Mouse (Mus musculus) v-Abl transformed pro-B cells (cell line): ENCODE measurements around the gene Snx14.

Experiments used
- in situ Hi-C, 2 experiments: fragments of 400-800 bp; cut with MboI; formaldehyde crosslinking; loops; one replicate each; pipeline ENCODE4 v1.15.1; 2025; ENCODE audit not compliant: unreplicated experiment in 2 of 2

Snx14 gene

GRCm38 (mm10) chr9:88352741-88353140, 86.0 kb downstream of the Snx14 start:
- in situ Hi-C loops, result no loop called here

GRCm38 (mm10) chr9:88351163-88351562, 87.6 kb downstream of the Snx14 start:
- in situ Hi-C loops, result no loop called here

DNA sequence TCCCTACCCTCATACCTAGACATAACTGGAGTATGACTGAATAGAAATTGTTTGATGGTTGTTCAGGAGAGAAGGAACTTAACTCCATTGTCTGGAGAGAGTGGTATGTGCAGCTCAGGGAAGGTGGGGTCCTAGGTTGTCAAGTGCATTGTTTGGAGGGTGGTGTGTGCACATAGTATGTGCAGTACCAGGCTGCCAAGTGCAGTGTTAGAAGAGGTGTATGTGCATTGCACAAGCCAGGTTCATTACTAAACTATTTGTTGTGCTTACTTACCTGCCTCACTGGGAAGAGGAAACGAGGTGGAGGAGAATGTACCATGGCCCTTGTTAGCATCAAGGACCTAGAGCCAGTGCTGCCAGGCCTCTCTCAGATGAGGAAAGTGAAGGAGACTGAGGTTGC, 88.4 kb downstream of the Snx14 start:
- in situ Hi-C loops, result no loop called here

DNA sequence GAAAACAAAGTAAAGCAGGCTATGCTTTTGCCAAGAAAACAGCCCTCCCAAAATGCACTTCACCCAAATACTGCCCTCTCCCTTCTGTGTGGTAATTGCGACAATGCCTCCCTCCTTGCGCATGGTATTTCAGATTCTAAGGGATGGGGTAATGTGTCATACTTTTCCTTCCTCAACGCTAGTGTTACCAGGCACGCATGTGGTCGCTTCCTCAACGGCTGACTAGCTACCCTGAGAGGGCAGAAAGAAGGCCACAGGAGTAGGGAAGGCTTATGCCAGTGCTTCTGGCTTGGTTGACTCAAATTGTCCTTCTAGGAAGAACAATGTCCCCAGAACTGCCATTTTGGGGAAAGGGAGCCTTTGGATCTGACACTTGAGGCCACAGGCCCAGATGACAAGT, 90.1 kb downstream of the Snx14 start:
- in situ Hi-C loops, result no loop called here

GRCm38 (mm10) chr9:88346857-88347256, 91.9 kb downstream of the Snx14 start:
- in situ Hi-C loops, result no loop called here

- in situ Hi-C loops, result no loop called here
These were observed 94.3 kb downstream of the Snx14 start for GRCm38 (mm10) chr9:88344424-88344823.

DNA sequence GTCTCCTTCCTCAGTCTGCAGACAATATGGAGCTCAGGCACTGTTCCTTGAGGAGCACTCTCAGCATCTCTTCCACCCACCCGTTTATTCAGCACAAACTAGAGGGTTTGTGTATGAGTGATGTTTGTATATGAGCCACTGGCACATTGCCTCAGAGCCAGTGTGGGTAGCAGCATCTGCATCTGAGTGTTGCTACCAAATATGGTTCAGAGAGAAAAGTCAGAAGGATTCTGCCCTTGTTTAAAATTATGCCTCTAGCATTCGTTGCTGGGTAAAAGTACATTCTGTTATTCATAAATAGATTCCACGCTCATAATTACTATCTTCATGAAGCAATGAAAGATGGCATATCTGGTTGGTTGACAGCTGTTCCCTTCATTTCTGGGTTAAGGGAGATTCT, 96.1 kb downstream of the Snx14 start:
- in situ Hi-C loops, result no loop called here

GRCm38 (mm10) chr9:88342241-88342640, 96.5 kb downstream of the Snx14 start:
- in situ Hi-C loops, result no loop called here

- in situ Hi-C loops, result no loop called here
These were observed 97.9 kb downstream of the Snx14 start for GRCm38 (mm10) chr9:88340819-88341218.

GRCm38 (mm10) chr9:88335839-88336238, 102.9 kb downstream of the Snx14 start:
- in situ Hi-C loops, result no loop called here

GRCm38 (mm10) chr9:88332447-88332846, 106.3 kb downstream of the Snx14 start:
- in situ Hi-C loops, result no loop called here

DNA sequence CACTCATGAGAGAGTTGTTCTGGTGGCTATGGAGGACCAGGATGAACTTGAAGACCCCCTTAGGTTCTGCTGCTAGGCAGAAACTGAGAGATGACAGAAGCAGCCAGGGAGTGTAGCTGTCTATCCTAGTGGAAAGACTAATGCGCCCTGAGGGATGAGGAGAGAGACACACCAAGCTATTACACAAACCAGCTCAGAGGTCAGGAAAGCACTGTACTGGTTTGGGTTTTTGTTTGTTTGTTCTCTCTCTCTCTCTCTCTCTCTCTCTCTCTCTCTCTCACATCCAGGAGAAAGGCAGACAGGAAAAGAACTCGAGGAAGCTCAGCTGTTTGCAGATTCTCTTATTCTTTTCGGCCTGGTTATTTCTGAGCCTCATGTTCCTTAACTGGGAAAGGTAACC, 108.4 kb downstream of the Snx14 start:
- in situ Hi-C loops, result no loop called here

- in situ Hi-C loops, result no loop called here
These were observed 109.5 kb downstream of the Snx14 start for GRCm38 (mm10) chr9:88329166-88329748.

- in situ Hi-C loops, result no loop called here
These were observed 110.1 kb downstream of the Snx14 start for GRCm38 (mm10) chr9:88328666-88329065.

DNA sequence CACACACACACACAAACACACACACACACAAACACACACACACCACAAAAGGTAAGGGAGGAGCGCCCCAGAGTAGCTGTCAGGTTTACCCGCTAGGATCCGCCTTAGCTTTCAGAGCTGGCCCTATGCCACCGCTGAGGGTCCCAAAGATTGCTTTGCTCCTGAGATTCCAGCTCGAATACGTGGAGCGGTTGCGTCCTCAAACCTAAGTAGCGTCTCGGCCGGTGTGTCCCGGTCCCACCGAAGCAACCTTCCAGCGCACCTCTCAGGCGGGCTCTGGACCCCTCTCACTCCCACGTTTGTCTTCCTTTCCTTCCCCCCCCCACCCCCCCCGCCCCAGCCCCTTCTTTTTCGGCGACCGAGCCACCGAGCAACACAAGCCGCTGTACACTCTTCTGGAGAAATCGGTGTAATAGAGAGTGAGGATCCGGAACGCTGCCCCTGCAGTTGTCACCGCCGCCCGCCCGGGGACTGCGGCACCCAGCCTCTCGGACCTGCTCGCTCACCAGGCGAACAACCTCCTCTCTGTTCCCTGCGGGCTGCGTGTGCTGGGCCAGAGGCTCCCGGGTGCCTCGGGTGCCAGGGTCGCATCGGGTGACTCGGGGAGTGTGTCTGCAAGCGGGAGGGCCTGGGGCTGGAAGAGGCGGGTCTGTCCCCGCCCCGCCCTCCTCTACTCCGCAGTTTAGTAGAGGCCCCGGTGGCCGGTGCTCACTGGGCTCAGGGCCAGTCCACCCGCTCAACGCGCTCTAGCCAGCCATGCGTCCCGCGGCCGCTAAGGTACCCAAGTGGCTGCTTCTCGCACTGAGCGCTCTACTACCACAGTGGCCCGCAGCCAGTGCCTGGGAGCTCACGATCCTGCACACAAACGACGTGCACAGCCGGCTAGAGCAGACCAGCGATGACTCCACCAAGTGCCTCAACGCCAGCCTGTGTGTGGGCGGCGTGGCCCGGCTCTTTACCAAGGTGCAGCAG, 111.5 kb downstream of the Snx14 start, which contains the start of gene Nt5e:
Nt5e (plus strand) TSS at position 268 of the 972 bp plus-strand sequence.
- in situ Hi-C loops, result no loop called here
